29 mouse cellular contexts compared by ENCODE assay signal in genomic region chr2:117595028-117595427, GRCm38 (mm10).
"Had no signal": no experiment of that assay in that cellular context is flagged by ENCODE, and none has a peak within 500 bp of the region (broad histone marks: within the 10 kb centered on the region; RNA-seq: fewer than 3 reads in every experiment).

No protein-coding gene starts in this region.

- H3K4me2 ChIP-seq: heart, embryonic 11.5 days; heart, embryonic 12.5 days; heart, embryonic 13.5 days; heart, embryonic 15.5 days; hindbrain, embryonic 12.5 days; hindbrain, embryonic 13.5 days; hindbrain, embryonic 14.5 days; hindbrain, embryonic 15.5 days; intestine, embryonic 15.5 days; kidney, embryonic 15.5 days had no signal

- H3K27me3 ChIP-seq: heart, embryonic 12.5 days; heart, embryonic 13.5 days; heart, embryonic 15.5 days; hindbrain, embryonic 12.5 days; hindbrain, embryonic 13.5 days; hindbrain, embryonic 15.5 days; intestine, embryonic 15.5 days; kidney, embryonic 15.5 days had no signal

- DNase-seq: heart, postnatal 10 days; heart, postnatal 14 days; heart, postnatal 36 days; heart, postnatal 4 days; kidney, adult 11 months; kidney, adult 18-20 months; kidney, adult 2 months; kidney, adult 8-10 months; kidney, adult 9 months; kidney, postnatal 10 days; kidney, postnatal 14 days; kidney, postnatal 25 days; kidney, postnatal 36 days; kidney, postnatal 4 days; layer of hippocampus, adult 9-11 months; layer of hippocampus, postnatal 36 days had no signal

- H3K4me3 ChIP-seq: heart, embryonic 12.5 days; heart, embryonic 13.5 days; heart, embryonic 15.5 days; hindbrain, embryonic 10.5 days; hindbrain, embryonic 12.5 days; hindbrain, embryonic 13.5 days; hindbrain, embryonic 15.5 days; intestine, embryonic 15.5 days; kidney, embryonic 15.5 days; layer of hippocampus, adult 2 months; left cerebral cortex, adult 2 months had no signal

- H3K36me3 ChIP-seq: heart, embryonic 12.5 days; heart, embryonic 13.5 days; heart, embryonic 15.5 days; hindbrain, embryonic 10.5 days; hindbrain, embryonic 12.5 days; hindbrain, embryonic 13.5 days; hindbrain, embryonic 15.5 days; intestine, embryonic 15.5 days; kidney, embryonic 15.5 days had no signal
